In the genomic region with DNA sequence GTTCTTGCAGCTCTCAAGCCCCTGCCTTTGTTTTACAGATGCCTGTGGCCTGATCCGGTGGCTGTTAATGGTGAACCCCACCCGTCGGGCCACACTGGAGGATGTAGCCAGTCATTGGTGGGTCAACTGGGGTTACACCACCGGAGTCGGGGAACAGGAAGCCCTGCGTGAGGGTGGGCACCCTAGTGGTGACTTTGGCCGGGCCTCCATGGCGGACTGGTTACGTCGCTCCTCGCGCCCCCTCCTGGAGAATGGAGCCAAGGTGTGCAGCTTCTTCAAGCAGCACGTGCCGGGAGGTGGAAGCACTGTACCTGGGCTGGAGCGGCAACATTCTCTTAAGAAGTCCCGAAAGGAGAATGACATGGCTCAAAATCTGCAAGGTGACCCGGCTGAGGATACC, we compare ENCODE assay signal across 19 mouse cellular contexts. TPM values are rescaled to one million over a fixed set of nuclear protein-coding genes. Genes with fewer than 3 reads are reported as not detected.
DNase-seq lines count a peak whose midpoint lies in the region; ATAC-seq and TF ChIP-seq lines count a peak whose summit lies in the region.
"Had no signal": no experiment of that assay in that cellular context is flagged by ENCODE, and none has a peak within 500 bp of the region (broad histone marks: within the 10 kb centered on the region; RNA-seq: fewer than 3 reads in every experiment).

No protein-coding gene starts in this region.

- intact Hi-C loops in left cerebral cortex, postnatal 14 days (cut with DNase I), result no loop called here

- H3K36me3 ChIP-seq in forebrain, embryonic 11.5 days (ENCODE audit: control insufficient read depth, insufficient read depth, low read length), result peaks cover 27% of the 10 kb centered on the region
- H3K36me3 ChIP-seq in forebrain, embryonic 16.5 days (ENCODE audit: control insufficient read depth, insufficient read depth), result peaks cover 6% of the 10 kb centered on the region; the same call in 1 of the 2 replicates
- peaks cover 8% of the 10 kb centered on the region; the same call in 1 of the 2 replicates for H3K36me3 ChIP-seq in kidney, postnatal 0 days (ENCODE audit: insufficient read depth, low read length)
- H3K36me3 ChIP-seq in midbrain, embryonic 13.5 days, result peaks cover 58% of the 10 kb centered on the region
- H3K36me3 ChIP-seq: heart, embryonic 15.5 days had no signal

- H3K27me3 ChIP-seq in forebrain, embryonic 11.5 days (ENCODE audit: control insufficient read depth, insufficient read depth, low read length), result no peaks in the 10 kb centered on the region
- H3K27me3 ChIP-seq in forebrain, embryonic 16.5 days (replicated peaks; ENCODE audit: control insufficient read depth, insufficient read depth, low read length), result no peaks in the 10 kb centered on the region
- no peaks in the 10 kb centered on the region for H3K27me3 ChIP-seq in kidney, postnatal 0 days (ENCODE audit: insufficient read depth, low read length)
- no peaks in the 10 kb centered on the region for H3K27me3 ChIP-seq in midbrain, embryonic 13.5 days
- H3K27me3 ChIP-seq: neural tube, embryonic 15.5 days had no signal

- TF ChIP-seq CTCF in kidney, postnatal 0 days (IDR thresholded peaks at IDR 0.05; ENCODE audit: low read depth), result 0 out of 2 replicates have a peak, but pooled peaks have one; percentile 10

- H3K9ac ChIP-seq in forebrain, embryonic 11.5 days (ENCODE audit: low read length), result no peak overlapping the region
- H3K9ac ChIP-seq in forebrain, embryonic 16.5 days (replicated peaks; ENCODE audit: low read depth, low read length), result no peak overlapping the region
- no peak overlapping the region for H3K9ac ChIP-seq in kidney, postnatal 0 days (ENCODE audit: low read depth, low read length)
- no peak overlapping the region for H3K9ac ChIP-seq in midbrain, embryonic 13.5 days (replicated peaks)
- H3K9ac ChIP-seq: heart, embryonic 15.5 days; neural tube, embryonic 15.5 days had no signal

- no peak for ATAC-seq in forebrain, embryonic 11.5 days (replicated peaks; ENCODE audit: low FRiP score)
- no peak for ATAC-seq in forebrain, embryonic 16.5 days
- no peak for ATAC-seq in kidney, postnatal 0 days (replicated peaks; ENCODE audit: low FRiP score, low read depth)
- no peak for ATAC-seq in midbrain, embryonic 13.5 days
- ATAC-seq: CD4-positive, CD25-positive, alpha-beta regulatory T cell, adult 4 months had no signal

- DNase-seq in forebrain, embryonic 11.5 days (ENCODE audit: low spot score), result no peak
- no peak for DNase-seq in kidney, postnatal 0 days (ENCODE audit: low spot score)
- DNase-seq in kidney, adult 11 months, result no peak
- DNase-seq in R1 (ENCODE audit: low read depth, low spot score), result peak; percentile 80
- DNase-seq in layer of hippocampus, adult 9-10 months (ENCODE audit: low spot score), result no peak
- DNase-seq in left cerebral cortex, postnatal 14 days (ENCODE audit: low spot score in 2 of 2), result no peak
- DNase-seq: adrenal gland, adult 2 months; cerebellum, adult 9-10 months; gastrocnemius, adult 2 months; heart, adult 2 months; liver; lung, adult 18-20 months had no signal

- peaks cover 52% of the 10 kb centered on the region for H3K4me1 ChIP-seq in forebrain, embryonic 11.5 days (replicated peaks; ENCODE audit: control insufficient read depth, insufficient read depth, low read length)
- H3K4me1 ChIP-seq in forebrain, embryonic 16.5 days (replicated peaks; ENCODE audit: control insufficient read depth, insufficient read depth, low read length), result peaks cover 36% of the 10 kb centered on the region
- H3K4me1 ChIP-seq in kidney, postnatal 0 days (replicated peaks; ENCODE audit: insufficient read depth, low read length), result peaks cover 45% of the 10 kb centered on the region
- peaks cover 97% of the 10 kb centered on the region for H3K4me1 ChIP-seq in midbrain, embryonic 13.5 days (replicated peaks)

- no peak overlapping the region for H3K4me3 ChIP-seq in forebrain, embryonic 11.5 days (ENCODE audit: low read depth, low read length)
- H3K4me3 ChIP-seq in forebrain, embryonic 16.5 days (replicated peaks; ENCODE audit: low read length), result no peak overlapping the region
- H3K4me3 ChIP-seq in kidney, postnatal 0 days (replicated peaks; ENCODE audit: low read depth, low read length), result no peak overlapping the region
- H3K4me3 ChIP-seq in midbrain, embryonic 13.5 days (replicated peaks), result no peak overlapping the region
- H3K4me3 ChIP-seq: gastrocnemius, adult 2 months; heart, adult 2 months; heart, embryonic 15.5 days; neural tube, embryonic 15.5 days had no signal

- no peak overlapping the region for H3K4me2 ChIP-seq in forebrain, embryonic 11.5 days (ENCODE audit: low read depth, low read length, severe bottlenecking)
- H3K4me2 ChIP-seq in forebrain, embryonic 16.5 days (ENCODE audit: low read length), result no peak overlapping the region
- no peak overlapping the region for H3K4me2 ChIP-seq in kidney, postnatal 0 days (ENCODE audit: low read length)
- no peak overlapping the region for H3K4me2 ChIP-seq in midbrain, embryonic 13.5 days (replicated peaks)
- H3K4me2 ChIP-seq: heart, embryonic 15.5 days; neural tube, embryonic 15.5 days had no signal

- H3K27ac ChIP-seq in forebrain, embryonic 11.5 days (ENCODE audit: low read depth, low read length), result 0 out of 2 replicates have a peak overlapping the region, but pooled peaks have one; percentile 37
- no peak overlapping the region for H3K27ac ChIP-seq in forebrain, embryonic 16.5 days (ENCODE audit: low read length)
- no peak overlapping the region for H3K27ac ChIP-seq in kidney, postnatal 0 days
- H3K27ac ChIP-seq in midbrain, embryonic 13.5 days, result peak overlapping the region; percentile 89
- H3K27ac ChIP-seq: gastrocnemius, adult 2 months; heart, adult 2 months; heart, embryonic 15.5 days; neural tube, embryonic 15.5 days had no signal

- no peaks in the 10 kb centered on the region for H3K9me3 ChIP-seq in forebrain, embryonic 11.5 days (ENCODE audit: control insufficient read depth, low read length)
- H3K9me3 ChIP-seq in forebrain, embryonic 16.5 days (ENCODE audit: control insufficient read depth, low read length), result no peaks in the 10 kb centered on the region
- H3K9me3 ChIP-seq in kidney, postnatal 0 days (replicated peaks; ENCODE audit: low read length), result no peaks in the 10 kb centered on the region
- no peaks in the 10 kb centered on the region for H3K9me3 ChIP-seq in midbrain, embryonic 13.5 days
- H3K9me3 ChIP-seq: heart, embryonic 15.5 days; neural tube, embryonic 15.5 days had no signal

- 84% methylated on average over 17 of the region's 17 CpGs for WGBS in forebrain, embryonic 11.5 days
- 81% methylated on average over 17 of the region's 17 CpGs for WGBS in forebrain, embryonic 16.5 days
- WGBS in kidney, postnatal 0 days, result 92% methylated on average over 17 of the region's 17 CpGs
- WGBS in midbrain, embryonic 13.5 days, result 82% methylated on average over 17 of the region's 17 CpGs

RNA-seq across cellular contexts. Expression of a gene that starts 15.4 kb away (rescaled TPM):
- polyA plus RNA-seq in forebrain, embryonic 11.5 days (2014; fragmentation: Nextera tagmentation; extraction: Ambion mirVana), result 57.7 and 63.4 TPM in 2 replicates
- polyA plus RNA-seq in forebrain, embryonic 16.5 days (2015; fragmentation: Nextera tagmentation; extraction: Ambion mirVana), result 13.3 and 13.4 TPM in 2 replicates
- 8.7 and 9.6 TPM in 2 replicates for polyA plus RNA-seq in kidney, postnatal 0 days (2015; fragmentation: Nextera tagmentation; extraction: Ambion mirVana)
- 53.5 and 56.3 TPM in 2 replicates for polyA plus RNA-seq in midbrain, embryonic 13.5 days (2015; fragmentation: Nextera tagmentation; extraction: Ambion mirVana)
- 1 to 10 TPM; 1.6 to 1.7 TPM for total RNA-seq in left cerebral cortex, postnatal 14 days (2021)

RNA-seq across cellular contexts. Expression of a gene that starts 32.9 kb away (rescaled TPM):
- polyA plus RNA-seq in forebrain, embryonic 11.5 days (2014; fragmentation: Nextera tagmentation; extraction: Ambion mirVana), result 0.99 and 1.1 TPM in 2 replicates
- 2.7 and 3.4 TPM in 2 replicates for polyA plus RNA-seq in forebrain, embryonic 16.5 days (2015; fragmentation: Nextera tagmentation; extraction: Ambion mirVana)
- 4.1 and 5.0 TPM in 2 replicates for polyA plus RNA-seq in kidney, postnatal 0 days (2015; fragmentation: Nextera tagmentation; extraction: Ambion mirVana)
- polyA plus RNA-seq in midbrain, embryonic 13.5 days (2015; fragmentation: Nextera tagmentation; extraction: Ambion mirVana), result 6.3 and 6.7 TPM in 2 replicates
- 10 to 100 TPM; 13.1 to 16.8 TPM for total RNA-seq in left cerebral cortex, postnatal 14 days (2021)
- total RNA-seq: common myeloid progenitor, adult 5-6 weeks; megakaryocyte-erythroid progenitor cell, adult 5-6 weeks had no signal

RNA-seq across cellular contexts. Expression of a gene that starts 59.8 kb away (rescaled TPM):
- 13.3 and 16.1 TPM in 2 replicates for polyA plus RNA-seq in forebrain, embryonic 11.5 days (2014; fragmentation: Nextera tagmentation; extraction: Ambion mirVana)
- 30.4 and 34.9 TPM in 2 replicates for polyA plus RNA-seq in forebrain, embryonic 16.5 days (2015; fragmentation: Nextera tagmentation; extraction: Ambion mirVana)
- 4.3 and 4.5 TPM in 2 replicates for polyA plus RNA-seq in kidney, postnatal 0 days (2015; fragmentation: Nextera tagmentation; extraction: Ambion mirVana)
- polyA plus RNA-seq in midbrain, embryonic 13.5 days (2015; fragmentation: Nextera tagmentation; extraction: Ambion mirVana), result 21.0 and 26.1 TPM in 2 replicates
- total RNA-seq in left cerebral cortex, postnatal 14 days (2021), result 100 to 1,000 TPM; 128 to 132 TPM

Comparison
In these comparisons a context has a peak if more than half of its experiments do, and no peak if none do; other contexts are left out.
1. H3K27ac ChIP-seq: peak in forebrain, embryonic 11.5 days (single experiment) and midbrain, embryonic 13.5 days (single experiment); none in forebrain, embryonic 16.5 days (single experiment) and kidney, postnatal 0 days (single experiment).